21 mouse cellular contexts compared by ENCODE assay signal in genomic region chr16:24173783-24174518, GRCm38 (mm10).
"Had no signal": no experiment of that assay in that cellular context is flagged by ENCODE, and none has a peak within 500 bp of the region (broad histone marks: within the 10 kb centered on the region; RNA-seq: fewer than 3 reads in every experiment).

No protein-coding gene starts in this region.

- H3K27me3 ChIP-seq: limb, embryonic 15.5 days; midbrain, embryonic 12.5 days; midbrain, embryonic 15.5 days; neural tube, embryonic 13.5 days; stomach, embryonic 15.5 days had no signal

- H3K36me3 ChIP-seq: limb, embryonic 12.5 days; limb, embryonic 15.5 days; midbrain, embryonic 12.5 days; midbrain, embryonic 15.5 days; neural tube, embryonic 13.5 days; stomach, embryonic 15.5 days had no signal

- H3K9ac ChIP-seq: limb, embryonic 12.5 days; limb, embryonic 15.5 days; liver, embryonic 14.5 days; liver, postnatal 0 days; lung, embryonic 14.5 days; midbrain, embryonic 12.5 days; midbrain, embryonic 15.5 days; neural tube, embryonic 13.5 days; stomach, embryonic 15.5 days had no signal

- H3K4me3 ChIP-seq: left cerebral cortex, adult 2 months; limb, embryonic 12.5 days; limb, embryonic 15.5 days; midbrain, embryonic 12.5 days; midbrain, embryonic 15.5 days; neural tube, embryonic 13.5 days; stomach, embryonic 15.5 days had no signal

- ATAC-seq: liver, postnatal 0 days; lung, postnatal 0 days; midbrain, embryonic 15.5 days had no signal

- DNase-seq: kidney, adult 18-20 months; layer of hippocampus, postnatal 36 days; left cerebral cortex, postnatal 4 days; liver, postnatal 0 days; lung, embryonic 14.5 days; retina, postnatal 1 day; right cerebral cortex, postnatal 25 days; spleen, adult 18-20 months; thymus, postnatal 25 days had no signal

- H3K4me1 ChIP-seq: limb, embryonic 12.5 days; limb, embryonic 15.5 days; midbrain, embryonic 12.5 days; midbrain, embryonic 15.5 days; neural tube, embryonic 13.5 days; stomach, embryonic 15.5 days had no signal

- H3K4me2 ChIP-seq: limb, embryonic 12.5 days; limb, embryonic 15.5 days; liver, embryonic 11.5 days; lung, embryonic 14.5 days; midbrain, embryonic 12.5 days; midbrain, embryonic 15.5 days; neural tube, embryonic 13.5 days; stomach, embryonic 15.5 days had no signal

- H3K27ac ChIP-seq: kidney, postnatal 0 days; left cerebral cortex, adult 2 months; limb, embryonic 12.5 days; limb, embryonic 15.5 days; liver, embryonic 14.5 days; macrophage; midbrain, embryonic 12.5 days; midbrain, embryonic 15.5 days; neural tube, embryonic 13.5 days; stomach, embryonic 15.5 days had no signal

- H3K9me3 ChIP-seq: limb, embryonic 12.5 days; limb, embryonic 15.5 days; midbrain, embryonic 12.5 days; midbrain, embryonic 15.5 days; neural tube, embryonic 13.5 days; stomach, embryonic 15.5 days had no signal
